Mouse (Mus musculus) frontal cortex, postnatal 36 days (tissue): ENCODE data around the gene Atp1a3.

Source experiments
- DNase-seq, 2 experiments: peaks; one replicate each; pipeline ENCODE4 v3.0.0; 2022; ENCODE audit warnings: low spot score in 2 of 2

Atp1a3 gene

GRCm38 (mm10) chr7:25004806-25005205 is 952 bp downstream of the Atp1a3 start:
- DNase-seq = no peak

- DNase-seq = no peak
Measured at GRCm38 (mm10) chr7:25003820-25004388, 1.9 kb downstream of the Atp1a3 start.

DNA sequence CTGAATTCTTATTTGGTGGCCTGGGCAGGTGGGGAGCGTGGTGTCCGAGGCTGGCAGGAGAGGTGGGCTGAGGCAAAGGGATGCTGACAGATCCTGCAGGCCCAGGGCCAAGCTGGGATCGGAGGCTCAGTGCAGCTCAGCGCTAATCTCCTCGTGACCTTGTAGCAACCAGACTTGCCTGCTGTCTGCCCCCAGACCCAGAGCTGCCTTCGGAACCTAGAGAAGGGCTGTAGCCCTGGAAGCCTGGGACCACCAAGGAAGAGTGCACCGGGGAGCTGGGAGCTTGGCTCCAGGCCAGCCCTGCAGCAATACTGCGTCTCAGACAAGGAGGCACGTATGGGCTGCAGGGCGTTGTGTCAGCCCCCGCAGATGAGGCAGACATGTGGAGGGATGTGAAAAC is 2.5 kb downstream of the Atp1a3 start:
- no peak for DNase-seq

- DNase-seq = no peak
Measured at GRCm38 (mm10) chr7:25000711-25001110, 5.0 kb downstream of the Atp1a3 start.

GRCm38 (mm10) chr7:25000211-25000610 is 5.5 kb downstream of the Atp1a3 start:
- DNase-seq = no peak

DNA sequence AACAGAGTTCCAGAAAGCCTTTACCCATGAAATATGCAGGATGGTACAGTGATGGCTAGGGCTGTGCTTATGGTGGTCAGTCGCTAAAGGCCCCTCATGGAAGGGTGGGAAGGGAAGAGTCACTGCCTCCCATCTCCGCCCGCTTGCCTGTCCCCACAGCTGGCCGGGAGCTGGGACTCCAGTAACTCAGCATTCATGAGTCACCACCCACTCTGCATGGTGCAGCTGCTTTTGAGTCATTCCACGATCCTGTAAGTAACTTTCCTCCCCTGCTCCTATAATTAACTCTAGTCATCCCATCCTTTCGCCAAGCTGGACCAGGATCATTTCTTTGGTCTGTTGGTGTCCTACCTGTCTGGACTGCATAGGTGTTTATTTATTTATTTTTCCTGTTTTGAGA is 12.7 kb downstream of the Atp1a3 start:
- peak; percentile 55 to 62 for DNase-seq

- DNase-seq = no peak
Measured at GRCm38 (mm10) chr7:24990478-24990877, 15.3 kb downstream of the Atp1a3 start.

GRCm38 (mm10) chr7:24987941-24988340 is 17.8 kb downstream of the Atp1a3 start:
- no peak for DNase-seq

DNA sequence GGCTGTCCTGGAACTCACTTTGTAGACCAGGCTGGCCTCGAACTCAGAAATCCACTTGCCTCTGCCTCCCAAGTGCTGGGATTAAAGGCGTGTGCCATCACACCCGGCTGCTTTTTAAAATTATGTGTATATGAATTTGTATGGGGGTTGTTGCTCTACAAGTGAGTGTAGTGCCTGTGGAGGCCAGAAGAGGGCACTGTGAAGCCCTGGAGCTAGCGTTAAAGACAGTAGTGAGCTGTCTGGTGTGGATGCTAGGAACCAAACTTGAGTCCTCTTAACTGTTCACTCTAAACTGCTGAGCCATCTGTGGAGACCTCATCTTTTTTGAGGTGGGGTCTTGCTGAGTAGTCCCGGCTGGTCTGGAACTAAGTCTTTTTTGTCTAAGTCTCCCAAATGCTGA is 20.0 kb downstream of the Atp1a3 start:
- no peak for DNase-seq

- DNase-seq = no peak
Measured at GRCm38 (mm10) chr7:24984307-24984706, 21.5 kb downstream of the Atp1a3 start.

GRCm38 (mm10) chr7:24983396-24983795 is 22.4 kb downstream of the Atp1a3 start:
- no peak for DNase-seq

- DNase-seq = no peak
Measured at GRCm38 (mm10) chr7:24980439-24980838, 25.3 kb downstream of the Atp1a3 start.

DNA sequence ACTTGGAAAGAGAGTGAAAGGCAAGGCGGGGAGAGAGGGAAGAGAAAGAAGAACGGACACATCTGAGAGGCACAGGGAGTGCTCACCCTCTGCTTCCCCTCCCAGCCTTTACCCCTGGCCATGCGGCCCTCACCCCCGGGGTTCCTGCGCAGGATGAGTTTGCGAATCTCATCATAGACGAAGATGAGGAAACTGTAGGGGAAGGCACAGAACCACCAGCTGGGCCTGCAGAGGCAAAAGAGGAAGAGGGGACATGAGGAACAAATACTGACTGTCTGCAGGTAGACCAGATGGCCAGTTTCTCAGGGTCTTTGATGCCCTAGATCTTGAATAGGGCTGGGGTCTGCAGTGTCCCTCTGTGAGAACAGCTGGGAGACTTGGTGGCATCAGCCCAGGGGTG is 27.0 kb downstream of the Atp1a3 start:
- no peak for DNase-seq

GRCm38 (mm10) chr7:24974893-24975595 is 30.7 kb downstream of the Atp1a3 start:
- no peak for DNase-seq

- DNase-seq = no peak
Measured at GRCm38 (mm10) chr7:24973902-24974301, 31.9 kb downstream of the Atp1a3 start.

DNA sequence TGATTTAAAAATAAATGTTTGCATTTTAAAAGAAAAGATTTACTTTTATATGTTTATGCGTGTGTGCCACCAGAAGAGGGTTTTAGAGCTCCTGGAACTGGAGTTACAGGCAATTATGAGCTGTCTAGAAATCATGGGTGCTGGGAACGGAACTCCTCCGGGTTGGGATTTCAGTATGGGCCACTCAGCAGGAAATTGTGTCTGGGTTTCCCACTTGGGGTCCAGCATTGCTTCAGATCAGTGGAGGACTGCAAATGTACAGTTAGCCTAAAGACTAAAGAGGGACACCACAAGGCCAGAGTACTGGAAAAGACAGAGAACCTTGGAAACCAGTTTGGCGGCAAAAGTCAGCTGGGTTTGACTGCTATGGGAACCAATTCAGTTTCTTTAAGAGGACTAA is 32.5 kb downstream of the Atp1a3 start:
- DNase-seq = no peak

DNA sequence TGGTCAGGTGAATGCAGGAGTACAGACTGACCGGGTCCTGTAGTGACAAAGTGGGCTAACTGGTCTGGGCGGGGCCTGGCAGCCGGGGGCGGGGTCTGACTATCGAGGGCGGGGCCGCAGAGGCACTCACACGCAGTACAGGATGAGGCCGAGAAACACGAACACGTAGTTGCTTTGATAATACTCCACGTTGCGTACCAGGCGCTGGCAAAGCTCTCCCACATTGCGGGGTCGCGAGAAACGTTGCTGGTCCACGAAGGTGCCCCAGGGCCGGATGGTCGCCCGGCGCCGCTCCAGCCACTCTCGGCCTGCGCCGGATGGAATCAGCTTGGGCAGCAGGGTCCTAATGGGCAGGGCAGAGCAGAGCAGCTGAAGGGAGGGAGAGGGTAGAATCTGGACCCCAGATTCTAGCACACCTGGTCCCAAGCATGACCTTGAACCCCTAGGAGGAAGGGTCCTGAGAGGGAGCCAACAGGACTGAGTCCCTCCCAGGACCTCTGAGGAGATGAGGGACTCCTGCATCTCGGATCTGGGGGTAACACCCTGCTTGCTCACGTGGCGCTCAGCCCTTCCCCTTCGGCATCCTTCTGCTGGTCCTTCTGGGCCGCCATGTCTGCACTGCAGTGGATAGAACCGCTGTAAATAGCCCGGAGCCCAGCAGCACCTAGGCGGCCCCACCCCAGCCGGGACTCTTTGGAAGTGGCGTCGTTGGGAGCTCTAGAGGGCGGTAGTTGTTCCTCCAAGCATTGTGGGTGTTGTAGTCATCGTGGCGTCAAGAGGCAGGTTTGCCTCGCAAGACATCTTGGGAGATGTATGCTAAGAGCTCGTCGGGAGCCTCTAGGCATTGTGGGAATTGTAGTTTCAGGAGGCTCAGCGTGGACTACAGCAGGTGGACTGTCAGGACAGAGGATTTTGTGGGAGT is 33.5 kb downstream of the Atp1a3 start, which contains the start of gene Rabac1:
Gene Rabac1, minus strand, starts transcription at position 783 of the 922 bp plus-strand sequence.
- peak; percentile 92 to 96 for DNase-seq

DNA sequence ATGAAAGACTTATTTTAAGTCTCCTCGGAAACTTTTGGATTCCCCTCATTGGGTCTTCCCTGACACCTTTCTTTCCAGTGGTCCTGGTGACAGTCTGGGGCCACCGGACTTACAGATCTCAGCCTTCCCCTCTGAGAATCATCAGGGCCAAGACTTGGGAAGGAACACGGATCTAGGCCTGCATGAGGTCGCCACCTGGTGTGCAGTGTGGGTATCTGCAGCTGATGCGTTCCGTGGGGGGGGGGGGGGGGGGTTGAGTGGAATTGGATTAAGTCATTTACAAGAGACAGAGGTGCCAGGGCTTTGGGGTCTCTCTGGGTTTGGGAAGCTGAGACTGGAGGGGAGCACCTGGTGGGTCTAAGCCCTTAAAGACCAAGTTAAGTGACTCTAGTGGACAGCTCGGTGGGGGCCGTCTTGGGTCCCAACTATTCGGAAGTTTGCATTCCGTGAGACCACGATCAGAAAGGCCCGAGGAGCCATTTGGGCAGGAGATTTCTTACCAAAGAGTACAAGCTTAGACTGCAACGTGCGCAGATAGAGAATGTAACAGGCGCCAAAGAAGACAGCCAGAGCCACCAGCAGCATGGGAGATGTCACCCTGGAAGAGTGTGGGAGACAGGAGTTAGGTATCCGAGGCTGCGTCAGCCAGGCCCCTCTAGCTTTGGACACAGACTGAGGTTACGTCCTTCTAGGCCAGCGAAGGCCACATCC is 34.3 kb downstream of the Atp1a3 start:
- no peak for DNase-seq

DNA sequence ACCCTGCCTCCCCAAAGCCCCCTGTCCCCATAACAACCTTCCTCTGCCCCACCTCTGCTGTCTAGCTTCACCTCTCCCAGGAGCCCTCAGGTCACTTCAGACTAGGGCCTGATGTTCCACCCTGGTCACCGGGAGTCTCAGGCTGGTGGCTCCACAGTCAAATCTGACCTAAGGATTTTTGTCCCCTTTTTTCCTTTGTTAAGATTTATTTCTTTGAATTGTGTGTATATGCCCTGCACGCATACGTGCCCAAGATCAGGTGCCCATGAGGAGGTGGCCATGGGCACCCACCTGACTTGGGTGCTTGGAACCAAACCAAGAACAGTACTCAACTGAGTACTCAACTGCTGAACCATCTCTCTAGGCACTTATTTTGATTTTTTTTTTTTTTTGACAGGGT is 35.4 kb downstream of the Atp1a3 start:
- no peak for DNase-seq

- peak in 1 of 2 experiments; percentile 71 for DNase-seq
Measured at GRCm38 (mm10) chr7:24969805-24970204, 36.0 kb downstream of the Atp1a3 start.

- no peak for DNase-seq
Measured at GRCm38 (mm10) chr7:24968463-24968862, 37.3 kb downstream of the Atp1a3 start.

- no peak for DNase-seq
Measured at GRCm38 (mm10) chr7:24967966-24968365, 37.8 kb downstream of the Atp1a3 start.
